Mouse (Mus musculus) B cell, adult 67 days (primary cell): ENCODE results near the gene Mzf1. TPM values are rescaled to one million over a fixed set of nuclear protein-coding genes. Genes with fewer than 3 reads are reported as not detected.

Experiments used
- total RNA-seq, 2 experiments: library from RNA; stranded (reverse); gene quantifications; 4 replicates each; pipeline ENCODE4 v1.2.4; 2023

The Mzf1 gene
- total RNA-seq: under 1 TPM; 0.59 to 0.78 TPM

DNA sequence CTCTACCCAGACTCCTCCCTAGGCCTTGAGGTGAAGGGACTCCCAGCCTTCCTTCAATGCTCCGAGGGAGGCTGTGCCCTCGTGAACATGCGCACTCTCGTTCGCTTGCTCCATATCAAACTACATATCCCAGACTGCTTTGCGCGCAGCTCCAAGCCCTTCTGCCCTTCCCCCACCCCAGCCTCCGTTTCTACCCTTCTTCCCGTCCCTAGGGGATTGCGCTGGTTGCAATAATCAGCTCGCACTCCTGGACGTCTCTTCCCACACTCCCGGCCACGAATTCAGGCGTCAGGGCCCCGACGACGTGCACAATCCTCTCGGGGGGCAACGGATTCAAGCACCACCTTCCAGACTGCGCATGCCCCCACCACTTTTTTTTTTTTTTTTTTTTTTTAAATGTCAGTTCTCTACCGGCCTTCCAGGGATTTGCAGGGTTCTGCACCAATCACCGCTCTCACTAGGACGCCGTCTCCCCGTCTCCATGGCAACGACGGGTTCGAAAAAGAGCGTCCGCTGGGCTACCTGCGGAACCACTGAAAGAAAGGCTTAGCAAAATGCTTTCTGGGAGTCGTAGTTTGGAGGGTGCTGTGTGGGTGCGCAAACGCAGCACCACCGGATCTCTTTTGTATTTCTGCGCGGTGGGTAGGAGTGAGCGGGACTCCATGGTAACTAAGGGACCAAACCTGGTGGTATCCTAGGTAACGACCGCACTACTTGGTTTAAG lies at the start of gene Mzf1:
TSS of gene Mzf1 (minus strand) at position 478 of the 724 bp plus-strand sequence.

DNA sequence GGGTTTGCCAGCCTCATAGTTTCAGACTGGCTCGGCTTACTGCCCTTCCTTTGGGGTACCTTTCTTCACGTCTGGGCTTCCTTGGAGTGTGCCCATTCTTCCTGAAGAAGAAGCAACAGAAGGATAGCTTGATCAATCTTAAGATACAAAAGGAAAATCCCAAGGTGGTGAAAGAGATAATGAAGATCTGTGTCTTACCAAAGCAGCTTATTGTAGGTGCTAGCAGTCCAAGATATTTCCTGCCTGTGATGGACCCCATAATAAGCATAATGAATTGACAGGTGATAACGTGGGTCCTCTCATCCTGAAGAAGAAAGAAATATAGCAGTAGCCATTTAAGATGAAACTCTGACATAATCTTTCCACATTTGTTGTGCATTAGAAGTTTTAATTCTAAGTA lies 40.5 kb upstream of the Mzf1 start, which contains the start of gene Vmn1r85:
TSS of gene Vmn1r85 (minus strand) at position 101 of the 400 bp plus-strand sequence.

GRCm38 (mm10) chr7:13037901-13038555 lies 16.5 kb downstream of the Mzf1 start, which contains the start of gene Ube2m:
Gene Ube2m (minus strand): TSS chr7:13038275.

GRCm38 (mm10) chr7:13034148-13034977 lies 20.2 kb downstream of the Mzf1 start, which contains the start of gene Chmp2a:
Gene Chmp2a (minus strand): TSS chr7:13034807.

DNA sequence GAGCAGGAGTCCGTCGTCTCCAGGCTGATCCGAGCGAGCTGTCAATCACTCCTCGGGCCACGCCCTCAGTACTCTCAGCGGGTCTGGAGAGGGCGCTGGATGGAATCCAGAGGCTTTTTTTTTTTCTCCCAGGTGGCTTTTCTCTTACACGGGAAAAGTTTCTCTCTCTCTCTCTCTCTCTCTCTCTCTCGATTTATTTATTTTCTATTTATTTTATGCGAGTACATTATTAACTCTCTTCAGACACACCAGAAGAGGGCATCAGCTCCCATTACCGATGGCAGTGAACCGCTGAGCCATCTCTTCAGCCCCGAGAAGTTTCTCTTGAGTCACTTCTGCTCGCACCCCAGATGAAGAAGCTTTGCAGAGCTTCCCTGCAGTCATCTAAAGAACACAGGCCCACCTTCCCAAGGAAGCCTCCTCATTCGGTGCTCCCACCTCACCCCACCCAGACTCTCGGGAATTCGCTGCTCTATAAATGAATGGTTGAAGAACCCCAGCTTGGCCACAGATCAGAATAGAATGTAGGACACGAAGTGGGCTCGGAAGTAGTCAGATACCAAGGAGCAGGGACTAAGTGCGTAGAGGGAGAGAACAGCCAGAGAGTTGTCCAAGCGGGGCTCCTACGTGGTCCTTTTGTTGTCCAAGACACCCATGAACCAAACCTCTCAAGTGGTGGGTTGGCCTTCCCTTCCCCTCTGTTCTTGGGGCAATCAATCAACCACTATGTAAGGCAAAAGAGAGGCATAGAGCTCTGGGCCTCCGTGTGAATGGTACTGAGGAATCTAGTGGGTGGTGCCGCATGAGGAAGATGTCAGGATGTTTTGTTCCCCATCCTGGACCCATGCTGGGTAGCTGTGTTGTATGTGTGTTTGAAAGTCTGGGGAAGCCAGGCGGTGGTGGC lies 44.3 kb downstream of the Mzf1 start, which contains the start of gene Zbtb45:
TSS of gene Zbtb45 (minus strand) at position 30 of the 904 bp plus-strand sequence.

DNA sequence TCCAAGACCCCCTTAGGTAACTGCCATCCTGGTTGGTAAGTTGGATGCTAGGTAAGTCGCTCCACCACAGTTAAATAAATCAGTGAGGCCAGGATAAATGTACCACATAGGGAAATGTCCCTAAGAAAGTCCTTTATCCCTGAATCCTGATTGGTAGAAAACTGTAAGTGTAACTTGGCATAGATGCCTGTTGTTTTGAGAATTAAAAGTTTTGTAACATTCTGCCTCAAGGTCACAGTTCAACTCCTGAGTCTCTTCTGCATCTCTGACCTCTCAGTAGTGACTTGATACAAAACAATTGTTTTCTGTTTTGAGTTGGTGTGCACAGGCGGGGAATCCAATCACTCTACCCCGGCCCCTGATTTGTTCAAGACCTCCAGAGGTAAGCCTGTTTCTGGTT lies 55.7 kb downstream of the Mzf1 start, which contains the start of gene Trim28:
TSS of gene Trim28 (plus strand) at position 264 of the 400 bp plus-strand sequence.

DNA sequence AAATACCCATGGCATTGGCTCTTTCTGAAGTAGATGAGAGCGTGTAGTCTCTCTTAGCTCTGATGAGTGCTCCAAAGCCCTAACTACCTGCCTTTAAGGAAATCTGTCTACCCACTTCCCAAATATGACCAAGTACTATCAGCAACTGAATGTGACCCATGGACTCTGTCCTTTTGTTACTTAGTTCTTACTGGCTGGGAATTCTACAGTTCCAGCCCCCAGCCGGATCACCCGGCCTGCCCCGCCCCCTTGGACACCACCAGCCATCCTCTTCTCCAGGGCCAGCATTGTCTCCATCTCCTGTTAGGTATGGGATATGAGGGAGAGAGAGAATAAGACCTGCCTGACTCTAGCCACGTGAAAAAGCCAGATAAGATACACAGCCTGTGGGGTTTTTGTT lies 56.5 kb downstream of the Mzf1 start, which contains the start of gene Slc27a5:
TSS of gene Slc27a5 (minus strand) at position 140 of the 400 bp plus-strand sequence.

Other genes starting within 250 kb of the Mzf1 start
- gene Zfp329, start 235.9 kb downstream of the Mzf1 start, total RNA-seq: 10 to 100 TPM; 12.1 to 15.8 TPM
- 100 to 1,000 TPM; 110 to 119 TPM for gene Zfp110, start 220.0 kb downstream of the Mzf1 start, total RNA-seq
- gene Zfp128, start 173.6 kb downstream of the Mzf1 start, total RNA-seq: 1 to 10 TPM; 2.6 to 4.5 TPM
- 10 to 100 TPM; 16.6 to 18.3 TPM for gene Zscan22, start 156.9 kb downstream of the Mzf1 start, total RNA-seq
- 1,000 to 10,000 TPM; 2,087 to 2,163 TPM for gene Rps5, start 132.5 kb downstream of the Mzf1 start, total RNA-seq
- gene Rnf225, start 127.3 kb downstream of the Mzf1 start, total RNA-seq: 1 to 10 TPM; 1.2 to 1.5 TPM
- 1 to 10 TPM; 3.9 to 6.7 TPM for gene Zfp324, start 88.9 kb downstream of the Mzf1 start, total RNA-seq
- gene Zfp446, start 76.9 kb downstream of the Mzf1 start, total RNA-seq: 1 to 10 TPM; 8.7 to 9.2 TPM
- not detected for gene Slc27a5, start 56.6 kb downstream of the Mzf1 start, total RNA-seq
- gene Trim28, start 55.6 kb downstream of the Mzf1 start, total RNA-seq: 100 to 1,000 TPM; 377 to 380 TPM
- gene Zbtb45, start 44.7 kb downstream of the Mzf1 start, total RNA-seq: 10 to 100 TPM in 1 of 2 experiments, 1 to 10 TPM in 1; 9.3 to 11.9 TPM
- 100 to 1,000 TPM in 1 of 2 experiments, 10 to 100 TPM in 1; 93.2 to 104 TPM for gene Chmp2a, start 20.0 kb downstream of the Mzf1 start, total RNA-seq
- 100 to 1,000 TPM in 1 of 2 experiments, 10 to 100 TPM in 1; 94.6 to 100 TPM for gene Ube2m, start 16.5 kb downstream of the Mzf1 start, total RNA-seq
- gene Vmn1r85, start 40.4 kb upstream of the Mzf1 start, total RNA-seq: not detected
- not detected for gene Vmn1r86, start 65.2 kb upstream of the Mzf1 start, total RNA-seq
- not detected for gene Vmn1r87, start 85.4 kb upstream of the Mzf1 start, total RNA-seq
- gene Vmn1r88, start 104.8 kb upstream of the Mzf1 start, total RNA-seq: under 1 TPM in 1 of 2 experiments, not detected in 1; 0.09 TPM
- gene Vmn1r89, start 158.3 kb upstream of the Mzf1 start, total RNA-seq: not detected
- 10 to 100 TPM; 24.4 to 26.2 TPM for gene Lig1, start 222.5 kb upstream of the Mzf1 start, total RNA-seq
- 10 to 100 TPM in 1 of 2 experiments, 1 to 10 TPM in 1; 7.1 to 10.0 TPM for gene Zswim9, start 224.0 kb upstream of the Mzf1 start, total RNA-seq